Comparison of ENCODE assay signal across 8 mouse cellular contexts in genomic region chr5:88933946-88934345, GRCm38 (mm10). TPM values are rescaled to one million over a fixed set of nuclear protein-coding genes. Genes with fewer than 3 reads are reported as not detected.
DNase-seq lines count a peak whose midpoint lies in the region; ATAC-seq lines count a peak whose summit lies in the region.

No protein-coding gene starts in this region.

- no peaks in the 10 kb centered on the region for H3K36me3 ChIP-seq in heart, embryonic 10.5 days

- peak; percentile 49 for DNase-seq in gastrocnemius, adult 18-20 months (ENCODE audit: low spot score)
- DNase-seq in gastrocnemius, postnatal 10 days = no peak
- peak; percentile 87 for DNase-seq in brain, adult 2 months (ENCODE audit: low read depth, low spot score)
- DNase-seq in heart, embryonic 10.5 days (ENCODE audit: low spot score) = no peak
- DNase-seq in adrenal gland, postnatal 25 days = no peak
- DNase-seq in thymus, postnatal 10 days (ENCODE audit: low spot score in 2 of 2) = no peak

- H3K4me1 ChIP-seq in heart, embryonic 10.5 days = peaks cover 60% of the 10 kb centered on the region

- H3K9me3 ChIP-seq in heart, embryonic 10.5 days = no peaks in the 10 kb centered on the region

- H3K27me3 ChIP-seq in heart, embryonic 10.5 days (ENCODE audit: insufficient read depth, poor library complexity, severe bottlenecking) = no peaks in the 10 kb centered on the region

- 70% methylated on average over 14 of the region's 14 CpGs for WGBS in heart, embryonic 10.5 days

- H3K27ac ChIP-seq in heart, embryonic 10.5 days = peak overlapping the region; percentile 53; the same call in 1 of the 2 replicates

- H3K4me3 ChIP-seq in heart, embryonic 10.5 days = no peak overlapping the region

- peak; percentile 44; the same call in 1 of the 2 replicates for ATAC-seq in megakaryocyte progenitor cell, adult 5-6 weeks (replicated peaks; ENCODE audit: poor library complexity)
- ATAC-seq in CD4-positive, CD25-positive, alpha-beta regulatory T cell, adult 4 months = no peak

RNA-seq across cellular contexts. Expression of gene Slc4a4, which starts 47.3 kb away (rescaled TPM):
- total RNA-seq in gastrocnemius, adult 18-20 months (2021) = 10 to 100 TPM; 18.2 to 21.3 TPM
- total RNA-seq in gastrocnemius, postnatal 10 days (2021) = 10 to 100 TPM; 11.3 to 11.7 TPM
- polyA plus RNA-seq in heart, embryonic 10.5 days (2016; fragmentation: Nextera tagmentation; extraction: Ambion mirVana) = 2.2 and 3.0 TPM in 2 replicates
- not detected in 2 replicates for total RNA-seq in megakaryocyte progenitor cell, adult 5-6 weeks (2015)
- not detected in 2 replicates for total RNA-seq in megakaryocyte progenitor cell, adult 5-6 weeks (2017)
- polyA plus RNA-seq in CD4-positive, CD25-positive, alpha-beta regulatory T cell, adult 4 months (2017; shearing (Covaris generic)) = not detected
- total RNA-seq in adrenal gland, postnatal 25 days (2021) = 30.5 and 46.1 TPM in 2 replicates

Comparison
In these comparisons a context has a peak if more than half of its experiments do, and no peak if none do; other contexts are left out.
1. DNase-seq: peak in gastrocnemius, adult 18-20 months (single experiment) and brain, adult 2 months (single experiment); none in gastrocnemius, postnatal 10 days (single experiment), heart, embryonic 10.5 days (single experiment), adrenal gland, postnatal 25 days (single experiment) and thymus, postnatal 10 days (0 of 2).
2. RNA of gene Slc4a4, which starts 47.3 kb away (total RNA-seq): 30.5 to 46.1 TPM in adrenal gland, postnatal 25 days, 18.2 to 21.3 TPM in gastrocnemius, adult 18-20 months and 11.3 to 11.7 TPM in gastrocnemius, postnatal 10 days; not detected in megakaryocyte progenitor cell, adult 5-6 weeks; every median in the first group is over 10 times any median in the second.